Mouse (Mus musculus) G1E (cell line): ENCODE measurements around the gene Smarcal1.

Source experiments
- CTCF ChIP-seq: IDR thresholded peaks from 2 replicates; pipeline ENCODE4 v1.5.1; 2012; ENCODE audit warnings: low read depth, low read length, inconsistent platforms, mixed read lengths
- GATA1 ChIP-seq: IDR thresholded peaks from 2 replicates; pipeline ENCODE4 v1.6.1; 2012; ENCODE audit warnings: borderline replicate concordance, low read length, inconsistent platforms, mixed read lengths
- TAL1 ChIP-seq: conservative IDR thresholded peaks from 2 replicates; pipeline ENCODE4 v1.6.1; 2012; ENCODE audit warnings: low read depth, low read length, inconsistent platforms, mixed read lengths

DNA sequence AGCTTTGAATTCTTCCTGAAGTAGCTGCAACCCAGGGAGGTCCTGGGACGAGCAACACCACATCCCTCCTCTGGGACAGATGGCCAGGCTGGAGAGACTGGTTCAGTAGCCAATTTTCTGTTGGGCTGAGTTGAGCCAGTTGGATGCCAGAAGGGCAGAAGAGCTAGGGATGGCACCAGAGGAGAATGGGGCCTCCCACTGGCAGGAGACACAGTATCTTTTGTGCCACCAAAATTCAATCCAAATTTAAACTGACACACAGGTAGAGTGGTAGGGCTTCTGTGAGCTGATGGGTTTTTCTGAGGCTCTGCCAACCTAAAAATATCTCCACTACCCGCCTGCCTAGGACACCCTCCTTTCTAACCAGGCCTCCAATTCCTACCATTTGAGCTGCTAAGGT lies 24.4 kb upstream of the Smarcal1 start:
- TF ChIP-seq CTCF (no peak), GATA1 (no peak), TAL1 (no peak)
